Mouse (Mus musculus): ENCODE results near the gene Drg1. TPM values are rescaled to one million over a fixed set of nuclear protein-coding genes. Genes with fewer than 3 reads are reported as not detected.

The Drg1 gene
- polyA plus RNA-seq, 1 experiment from 2014 or later = 245 TPM

DNA sequence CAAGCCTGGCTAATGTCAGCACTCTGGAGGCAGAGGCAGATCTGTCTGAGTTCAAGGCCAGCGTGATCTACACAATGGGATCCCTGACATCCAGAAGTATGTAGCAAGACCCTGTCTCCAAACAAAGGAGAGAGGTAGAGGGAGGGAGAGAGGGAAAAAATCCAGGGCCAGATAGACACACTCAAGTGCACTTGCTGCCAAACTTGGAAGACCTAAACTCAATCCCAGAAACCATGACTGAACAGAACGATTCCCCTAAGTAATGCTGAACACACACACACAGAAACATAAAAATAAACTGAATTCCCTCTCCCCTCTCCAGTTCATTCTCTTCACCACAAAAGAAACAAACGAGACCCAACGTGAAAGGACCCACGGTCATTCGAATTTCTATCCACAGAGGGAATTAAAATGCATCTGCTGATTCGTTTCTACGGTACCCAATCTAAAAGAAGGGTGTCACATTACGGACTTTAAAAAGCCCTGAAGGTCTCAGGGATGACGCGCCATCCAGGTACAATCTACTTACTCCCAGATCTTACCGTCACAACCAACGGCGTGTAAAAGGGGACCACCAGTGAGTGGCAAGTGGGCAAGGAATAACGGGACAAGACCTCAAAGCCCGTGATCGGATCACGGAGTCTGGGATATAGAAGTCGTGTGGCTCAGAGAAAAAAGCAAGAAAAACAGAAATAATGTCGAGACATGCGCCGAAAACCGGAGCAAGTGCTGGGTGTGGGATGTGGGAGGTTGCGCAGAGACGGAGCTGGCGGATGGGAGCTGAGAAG lies 730 bp downstream of the Drg1 start:
- peak; percentile 65 for DNase-seq (ENCODE audit: low spot score)
- Histone ChIP-seq H3K27ac (replicated peaks; ENCODE audit: low read depth, low read length) (peak overlapping the region; percentile 96), H3K9ac (ENCODE audit: low read length) (peak overlapping the region; percentile 99), H3K9me3 (ENCODE audit: control insufficient read depth, low read length) (no peaks in the 10 kb centered on the region), H3K4me3 (ENCODE audit: low read depth, low read length) (peak overlapping the region; percentile 93), H3K4me1 (ENCODE audit: control insufficient read depth, insufficient read depth, low read length) (peaks cover 5% of the 10 kb centered on the region; the same call in 1 of the 2 replicates), H3K36me3 (ENCODE audit: control insufficient read depth, insufficient read depth, low read length) (peaks cover 15% of the 10 kb centered on the region; the same call in 1 of the 2 replicates), H3K4me2 (ENCODE audit: low read depth, severe bottlenecking) (peak overlapping the region; percentile 68), H3K27me3 (ENCODE audit: control insufficient read depth, insufficient read depth, low read length) (no peaks in the 10 kb centered on the region)
- 2% methylated on average over 26 of the region's 26 CpGs for WGBS
- peak; percentile 4; the same call in 1 of the 2 replicates for ATAC-seq (ENCODE audit: insufficient number of reproducible peaks, low FRiP score, low TSS enrichment, low read depth)

DNA sequence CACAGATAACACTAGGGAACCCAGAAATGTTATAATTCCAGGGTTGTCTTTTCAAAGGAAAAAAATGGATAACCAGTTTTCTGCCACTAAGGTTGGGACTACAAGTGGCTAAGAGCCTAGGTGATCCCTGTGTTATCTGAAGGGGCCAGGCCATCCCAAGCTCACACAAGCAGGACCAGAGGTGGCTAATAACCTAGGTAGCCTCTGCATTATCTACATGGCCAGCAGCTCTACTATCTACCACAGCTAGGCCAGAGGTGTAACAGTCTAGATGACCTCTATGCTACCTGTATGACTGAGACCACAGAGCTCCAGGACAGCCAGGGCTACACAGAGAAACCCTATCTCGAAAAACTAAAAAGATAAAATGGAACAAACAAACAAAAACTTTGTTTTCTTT lies 6.7 kb downstream of the Drg1 start:
- no peak for ATAC-seq (ENCODE audit: insufficient number of reproducible peaks, low FRiP score, low TSS enrichment, low read depth)
- WGBS = 95% methylated on average over 1 of the region's 1 CpGs

DNA sequence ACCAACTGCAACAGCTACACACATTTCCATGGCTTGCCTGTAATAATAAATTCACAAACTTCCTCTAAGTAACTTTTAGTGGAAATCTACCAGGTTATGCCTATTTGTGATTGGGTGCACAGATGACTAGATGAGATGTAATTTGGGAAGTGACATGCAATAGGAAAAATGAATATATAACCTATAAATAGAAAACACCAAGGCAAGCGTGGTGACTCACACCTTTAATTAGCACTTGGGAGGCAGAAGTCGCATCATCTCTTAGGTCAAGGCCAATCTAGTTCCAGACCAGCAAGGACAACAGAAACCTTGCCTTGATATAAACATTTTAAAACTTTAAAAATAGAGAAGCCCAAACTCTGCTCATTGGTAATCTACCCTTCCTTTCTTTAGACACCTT lies 18.8 kb downstream of the Drg1 start:
- H3K4me2 ChIP-seq (ENCODE audit: low read depth, severe bottlenecking) = no peak overlapping the region
- no peak overlapping the region for H3K27ac ChIP-seq (replicated peaks; ENCODE audit: low read depth, low read length)
- no peak for DNase-seq (ENCODE audit: low spot score)
- ATAC-seq (ENCODE audit: insufficient number of reproducible peaks, low FRiP score, low TSS enrichment, low read depth) = no peak
- H3K4me3 ChIP-seq (ENCODE audit: low read depth, low read length) = no peak overlapping the region
- H3K9ac ChIP-seq (ENCODE audit: low read length) = no peak overlapping the region
- peaks cover 35% of the 10 kb centered on the region for H3K36me3 ChIP-seq (ENCODE audit: control insufficient read depth, insufficient read depth, low read length)
- no peaks in the 10 kb centered on the region for H3K9me3 ChIP-seq (ENCODE audit: control insufficient read depth, low read length)
- 93% methylated on average over 2 of the region's 2 CpGs for WGBS
- no peaks in the 10 kb centered on the region for H3K27me3 ChIP-seq (ENCODE audit: control insufficient read depth, insufficient read depth, low read length)
- no peaks in the 10 kb centered on the region for H3K4me1 ChIP-seq (ENCODE audit: control insufficient read depth, insufficient read depth, low read length)

More for the DNA sequence above, 6.7 kb downstream of the Drg1 start:
- H3K9me3 ChIP-seq (ENCODE audit: control insufficient read depth, low read length) = no peaks in the 10 kb centered on the region
- H3K9ac ChIP-seq (ENCODE audit: low read length) = no peak overlapping the region
- H3K4me2 ChIP-seq (ENCODE audit: low read depth, severe bottlenecking) = no peak overlapping the region
- no peaks in the 10 kb centered on the region for H3K27me3 ChIP-seq (ENCODE audit: control insufficient read depth, insufficient read depth, low read length)
- no peak for DNase-seq (ENCODE audit: low spot score)
- H3K4me3 ChIP-seq (ENCODE audit: low read depth, low read length) = no peak overlapping the region
- H3K4me1 ChIP-seq (ENCODE audit: control insufficient read depth, insufficient read depth, low read length) = no peaks in the 10 kb centered on the region
- H3K27ac ChIP-seq (replicated peaks; ENCODE audit: low read depth, low read length) = no peak overlapping the region
- H3K36me3 ChIP-seq (ENCODE audit: control insufficient read depth, insufficient read depth, low read length) = peaks cover 25% of the 10 kb centered on the region; the same call in 1 of the 2 replicates

DNA sequence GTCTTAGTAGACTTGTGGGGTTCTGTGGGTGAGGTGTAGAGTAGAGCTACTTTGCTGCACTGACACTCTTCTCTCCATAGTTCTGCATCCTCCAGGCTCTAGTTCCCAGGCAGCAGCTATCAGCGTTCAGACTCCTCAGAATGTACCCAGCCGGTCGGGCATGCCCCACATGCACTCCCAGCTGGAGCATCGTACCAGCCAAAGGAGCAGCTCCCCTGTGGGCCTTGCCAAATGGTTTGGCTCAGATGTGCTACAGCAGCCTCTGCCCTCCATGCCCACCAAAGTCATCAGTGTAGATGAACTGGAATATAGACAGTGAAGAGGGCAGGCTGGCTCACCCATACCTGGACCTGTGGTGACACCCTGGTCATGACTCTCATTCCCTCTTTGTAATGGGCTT lies 22.4 kb downstream of the Drg1 start:
- Histone ChIP-seq H3K4me1 (ENCODE audit: control insufficient read depth, insufficient read depth, low read length) (no peaks in the 10 kb centered on the region), H3K4me3 (ENCODE audit: low read depth, low read length) (no peak overlapping the region), H3K36me3 (ENCODE audit: control insufficient read depth, insufficient read depth, low read length) (peaks cover 43% of the 10 kb centered on the region), H3K27ac (replicated peaks; ENCODE audit: low read depth, low read length) (no peak overlapping the region), H3K9me3 (ENCODE audit: control insufficient read depth, low read length) (no peaks in the 10 kb centered on the region), H3K9ac (ENCODE audit: low read length) (no peak overlapping the region), H3K4me2 (ENCODE audit: low read depth, severe bottlenecking) (no peak overlapping the region), H3K27me3 (ENCODE audit: control insufficient read depth, insufficient read depth, low read length) (no peaks in the 10 kb centered on the region)
- ATAC-seq (ENCODE audit: insufficient number of reproducible peaks, low FRiP score, low TSS enrichment, low read depth) = no peak
- 84% methylated on average over 4 of the region's 4 CpGs for WGBS
- no peak for DNase-seq (ENCODE audit: low spot score)

DNA sequence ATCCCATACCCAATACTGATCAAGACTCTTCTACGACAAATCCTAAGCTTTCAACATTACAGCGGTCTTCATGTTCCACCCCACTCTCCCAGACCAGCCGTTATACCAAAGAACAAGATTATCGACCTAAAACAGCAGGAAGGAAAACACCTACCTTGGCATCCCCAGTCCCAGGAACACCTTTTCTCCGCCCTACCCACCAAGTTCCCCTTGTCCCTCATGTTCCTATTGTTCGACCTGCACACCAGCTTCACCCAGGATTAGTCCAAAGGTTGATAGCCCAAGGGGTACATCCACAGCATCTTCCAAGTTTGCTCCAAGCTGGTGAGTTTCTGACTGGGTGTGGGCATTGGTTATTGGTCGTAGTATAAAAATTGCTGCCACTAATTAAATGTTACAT lies 23.8 kb downstream of the Drg1 start:
- Histone ChIP-seq H3K9ac (ENCODE audit: low read length) (no peak overlapping the region), H3K9me3 (ENCODE audit: control insufficient read depth, low read length) (no peaks in the 10 kb centered on the region), H3K27ac (replicated peaks; ENCODE audit: low read depth, low read length) (no peak overlapping the region), H3K36me3 (ENCODE audit: control insufficient read depth, insufficient read depth, low read length) (peaks cover 47% of the 10 kb centered on the region), H3K27me3 (ENCODE audit: control insufficient read depth, insufficient read depth, low read length) (no peaks in the 10 kb centered on the region), H3K4me1 (ENCODE audit: control insufficient read depth, insufficient read depth, low read length) (no peaks in the 10 kb centered on the region), H3K4me3 (ENCODE audit: low read depth, low read length) (no peak overlapping the region), H3K4me2 (ENCODE audit: low read depth, severe bottlenecking) (no peak overlapping the region)
- ATAC-seq (ENCODE audit: insufficient number of reproducible peaks, low FRiP score, low TSS enrichment, low read depth) (no peak), DNase-seq (ENCODE audit: low spot score) (no peak)
- 93% methylated on average over 7 of the region's 7 CpGs for WGBS

DNA sequence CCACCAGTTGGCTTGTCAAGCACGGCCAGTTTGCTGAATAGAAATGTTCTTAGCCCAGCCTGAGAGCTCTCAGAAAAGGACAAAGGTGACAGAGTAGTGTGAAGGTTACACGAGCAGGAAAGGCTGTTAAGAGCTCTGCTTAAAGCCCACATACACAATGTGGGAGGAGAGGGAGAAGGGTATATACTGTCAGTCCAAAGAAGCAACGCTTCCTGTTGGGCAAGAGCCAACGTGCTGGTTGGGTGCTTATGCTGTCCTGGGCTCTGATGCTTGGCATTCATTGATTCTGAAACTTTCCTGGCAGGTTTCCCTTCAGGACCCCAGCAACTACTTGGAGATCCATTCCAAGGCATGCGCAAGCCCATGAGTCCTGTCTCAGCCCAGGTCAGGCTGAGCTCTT lies 30.9 kb downstream of the Drg1 start:
- Histone ChIP-seq H3K4me2 (ENCODE audit: low read depth, severe bottlenecking) (no peak overlapping the region), H3K9me3 (ENCODE audit: control insufficient read depth, low read length) (no peaks in the 10 kb centered on the region), H3K36me3 (ENCODE audit: control insufficient read depth, insufficient read depth, low read length) (peaks cover 36% of the 10 kb centered on the region), H3K27ac (replicated peaks; ENCODE audit: low read depth, low read length) (no peak overlapping the region), H3K4me3 (ENCODE audit: low read depth, low read length) (no peak overlapping the region), H3K4me1 (ENCODE audit: control insufficient read depth, insufficient read depth, low read length) (no peaks in the 10 kb centered on the region), H3K27me3 (ENCODE audit: control insufficient read depth, insufficient read depth, low read length) (no peaks in the 10 kb centered on the region), H3K9ac (ENCODE audit: low read length) (no peak overlapping the region)
- WGBS = 93% methylated on average over 5 of the region's 5 CpGs
- DNase-seq (ENCODE audit: low spot score) (no peak), ATAC-seq (ENCODE audit: insufficient number of reproducible peaks, low FRiP score, low TSS enrichment, low read depth) (no peak)

DNA sequence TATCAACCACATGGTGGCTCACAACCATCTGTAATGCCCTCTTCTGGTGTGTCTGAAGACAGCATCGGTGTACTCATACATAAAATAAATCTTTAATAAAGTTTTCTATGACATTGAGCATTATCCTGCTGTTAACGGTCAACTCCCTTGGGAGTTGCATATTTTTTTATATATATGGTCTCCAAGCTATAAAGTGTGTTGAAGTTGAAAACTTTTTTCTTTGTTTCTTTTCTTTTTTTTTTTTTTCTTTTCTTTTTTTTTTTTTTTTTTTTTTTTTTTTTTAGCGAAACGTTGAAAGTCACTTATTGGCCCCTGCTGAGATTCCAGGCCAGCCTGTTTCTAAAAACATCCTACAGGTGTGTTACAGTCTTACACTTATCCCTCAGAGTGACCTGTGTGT lies 32.5 kb downstream of the Drg1 start:
- WGBS = 91% methylated on average over 4 of the region's 4 CpGs
- Histone ChIP-seq H3K27me3 (ENCODE audit: control insufficient read depth, insufficient read depth, low read length) (no peaks in the 10 kb centered on the region), H3K9me3 (ENCODE audit: control insufficient read depth, low read length) (no peaks in the 10 kb centered on the region), H3K4me3 (ENCODE audit: low read depth, low read length) (no peak overlapping the region), H3K27ac (replicated peaks; ENCODE audit: low read depth, low read length) (no peak overlapping the region), H3K4me1 (ENCODE audit: control insufficient read depth, insufficient read depth, low read length) (no peaks in the 10 kb centered on the region), H3K4me2 (ENCODE audit: low read depth, severe bottlenecking) (no peak overlapping the region), H3K9ac (ENCODE audit: low read length) (no peak overlapping the region), H3K36me3 (ENCODE audit: control insufficient read depth, insufficient read depth, low read length) (peaks cover 29% of the 10 kb centered on the region)
- ATAC-seq (ENCODE audit: insufficient number of reproducible peaks, low FRiP score, low TSS enrichment, low read depth) (no peak), DNase-seq (ENCODE audit: low spot score) (no peak)

- 96% methylated on average over 3 of the region's 3 CpGs for WGBS
- H3K27me3 ChIP-seq (ENCODE audit: control insufficient read depth, insufficient read depth, low read length) = no peaks in the 10 kb centered on the region
- peaks cover 26% of the 10 kb centered on the region for H3K36me3 ChIP-seq (ENCODE audit: control insufficient read depth, insufficient read depth, low read length)
- no peaks in the 10 kb centered on the region for H3K4me1 ChIP-seq (ENCODE audit: control insufficient read depth, insufficient read depth, low read length)
- no peak overlapping the region for H3K4me3 ChIP-seq (ENCODE audit: low read depth, low read length)
- DNase-seq (ENCODE audit: low spot score) = no peak
- H3K4me2 ChIP-seq (ENCODE audit: low read depth, severe bottlenecking) = no peak overlapping the region
- ATAC-seq (ENCODE audit: insufficient number of reproducible peaks, low FRiP score, low TSS enrichment, low read depth) = no peak
- no peaks in the 10 kb centered on the region for H3K9me3 ChIP-seq (ENCODE audit: control insufficient read depth, low read length)
- no peak overlapping the region for H3K27ac ChIP-seq (replicated peaks; ENCODE audit: low read depth, low read length)
- no peak overlapping the region for H3K9ac ChIP-seq (ENCODE audit: low read length)
Measured at GRCm38 (mm10) chr11:3232248-3232647, 34.0 kb downstream of the Drg1 start.

DNA sequence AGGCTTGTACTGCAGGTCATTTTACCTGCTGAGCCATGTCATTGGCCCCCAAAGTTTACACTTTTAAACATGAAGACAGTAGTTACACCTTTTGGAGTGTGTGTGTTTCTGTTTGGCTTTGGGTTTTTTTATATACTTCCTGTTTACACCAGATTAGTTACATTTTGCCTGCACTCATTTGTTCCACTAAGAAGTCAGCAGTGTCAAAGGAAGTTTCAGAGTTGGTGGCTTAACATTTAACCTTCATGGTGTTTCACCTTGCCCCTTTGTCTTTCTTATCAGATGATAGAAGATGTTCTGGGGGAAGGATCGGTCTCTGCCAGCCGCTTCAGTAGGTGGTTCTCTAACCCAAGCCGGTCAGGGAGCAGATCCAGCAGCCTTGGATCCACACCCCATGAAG lies 39.1 kb downstream of the Drg1 start:
- Histone ChIP-seq H3K27ac (replicated peaks; ENCODE audit: low read depth, low read length) (no peak overlapping the region), H3K9ac (ENCODE audit: low read length) (no peak overlapping the region), H3K4me1 (ENCODE audit: control insufficient read depth, insufficient read depth, low read length) (no peaks in the 10 kb centered on the region), H3K27me3 (ENCODE audit: control insufficient read depth, insufficient read depth, low read length) (no peaks in the 10 kb centered on the region), H3K36me3 (ENCODE audit: control insufficient read depth, insufficient read depth, low read length) (peaks cover 29% of the 10 kb centered on the region), H3K9me3 (ENCODE audit: control insufficient read depth, low read length) (no peaks in the 10 kb centered on the region), H3K4me3 (ENCODE audit: low read depth, low read length) (no peak overlapping the region), H3K4me2 (ENCODE audit: low read depth, severe bottlenecking) (no peak overlapping the region)
- 99% methylated on average over 3 of the region's 3 CpGs for WGBS
- DNase-seq (ENCODE audit: low spot score) (no peak), ATAC-seq (ENCODE audit: insufficient number of reproducible peaks, low FRiP score, low TSS enrichment, low read depth) (no peak)
